Mouse (Mus musculus) urinary bladder, postnatal 0 days (tissue): ENCODE measurements around the gene Hist1h4a. TPM values are rescaled to one million over a fixed set of nuclear protein-coding genes. Genes with fewer than 3 reads are reported as not detected.

Experiments used
- microRNA-seq: library from miRNA; unstranded; fragments of <30 nt; microRNA quantifications from one replicate; pipeline ENCODE4, GENCODE M21; 2016
- polyA plus RNA-seq: library from polyadenylated mRNA; unstranded; fragments of >200 nt; fragmentation: Nextera tagmentation; extraction: Ambion mirVana; gene quantifications from 2 replicates; pipeline ENCODE4 v1.2.1, GENCODE M21; 2015

Hist1h4a gene
- 0.33 TPM in 1 of 2 replicates, not detected in the other for polyA plus RNA-seq

DNA sequence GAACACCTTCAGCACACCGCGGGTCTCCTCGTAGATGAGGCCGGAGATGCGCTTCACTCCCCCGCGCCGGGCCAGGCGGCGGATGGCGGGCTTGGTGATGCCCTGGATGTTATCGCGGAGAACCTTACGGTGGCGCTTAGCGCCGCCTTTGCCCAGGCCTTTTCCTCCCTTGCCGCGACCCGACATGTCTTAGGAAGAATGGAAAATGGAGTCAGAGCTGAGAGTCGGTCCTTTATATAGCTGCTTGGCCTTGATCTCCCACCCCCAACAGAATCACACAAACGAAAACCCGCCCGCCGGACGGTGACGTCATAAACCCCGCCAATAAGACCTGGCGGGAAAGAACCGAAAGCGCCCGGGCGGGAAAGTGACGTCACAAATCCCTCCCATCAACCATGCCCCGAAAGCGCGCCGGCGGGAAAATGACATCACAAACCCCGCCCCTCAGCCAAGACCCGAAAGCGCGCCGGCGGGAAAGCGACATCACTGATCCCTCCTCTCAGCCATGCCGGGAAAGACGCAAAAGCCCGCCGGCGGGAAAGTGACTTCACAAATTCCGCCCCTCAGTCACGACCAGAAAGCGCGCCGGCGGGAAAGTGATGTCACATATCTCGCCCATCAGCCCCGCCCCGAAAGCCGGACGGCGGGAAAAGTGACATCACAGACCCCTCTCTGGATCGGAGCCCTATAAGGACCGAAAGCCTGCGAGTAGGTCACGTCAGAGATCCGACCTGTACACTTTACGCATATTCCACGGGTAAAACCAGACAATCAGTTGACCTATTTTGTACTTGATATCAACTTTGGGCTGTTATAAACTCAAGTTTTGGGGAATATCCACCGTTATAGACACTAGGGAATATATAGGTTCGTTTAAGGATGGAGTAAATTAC is at the start of gene Hist1h4a:
Gene Hist1h4a, minus strand, starts transcription at position 259 of the 893 bp plus-strand sequence.

DNA sequence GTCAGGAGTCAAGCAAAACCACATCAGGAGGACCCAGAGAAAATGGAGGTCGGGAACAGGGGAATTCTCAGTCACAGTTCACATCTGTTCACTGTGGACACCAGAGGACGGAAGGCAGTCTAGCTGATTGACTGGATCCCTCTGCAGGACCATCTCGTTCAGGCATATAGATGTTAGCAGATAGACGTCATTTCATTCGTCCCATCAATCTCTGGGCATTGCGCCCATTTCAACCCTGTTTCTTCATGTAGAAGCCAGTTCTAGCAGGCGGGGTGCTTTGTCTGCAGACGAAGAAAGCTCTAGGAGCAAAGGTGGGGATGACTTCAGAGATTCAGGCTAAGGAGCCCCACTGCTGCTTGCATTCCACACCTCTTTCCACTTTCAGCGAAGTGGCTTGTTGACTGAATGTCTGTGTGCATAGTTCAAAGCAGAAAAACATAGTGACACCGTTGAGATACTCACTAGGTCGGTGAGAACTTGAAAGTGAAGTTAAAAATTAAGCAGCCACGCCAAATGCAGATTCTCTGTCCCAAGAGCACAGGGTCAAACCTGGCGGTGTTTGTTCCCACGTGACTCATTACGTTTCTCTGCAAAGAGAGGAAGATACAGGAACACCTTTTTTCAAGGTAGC is 45.5 kb upstream of the Hist1h4a start, which contains the start of gene Slc17a2:
Gene Slc17a2, plus strand, starts transcription at position 572 of the 631 bp plus-strand sequence.

DNA sequence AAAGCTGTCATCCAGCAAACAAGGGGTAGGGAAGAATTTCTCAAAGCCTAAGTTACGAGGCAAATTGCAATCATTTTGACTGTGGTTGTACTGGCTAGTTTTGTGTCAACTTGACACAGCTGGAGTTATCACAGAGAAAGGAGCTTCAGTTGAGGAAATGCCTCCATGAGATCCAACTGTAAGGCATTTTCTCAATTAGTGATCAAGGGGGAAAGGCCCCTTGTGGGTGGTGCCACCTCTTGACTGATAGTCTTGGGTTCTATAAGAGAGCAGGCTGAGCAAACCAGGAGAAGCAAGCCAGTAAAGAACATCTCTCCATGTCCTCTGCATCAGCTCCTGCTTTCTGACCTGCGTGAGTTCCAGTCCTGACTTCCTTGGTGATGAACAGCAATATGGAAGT is 8.6 kb upstream of the Hist1h4a start, which contains the start of gene Trim38:
Gene Trim38, plus strand, starts transcription at position 301 of the 400 bp plus-strand sequence.

DNA sequence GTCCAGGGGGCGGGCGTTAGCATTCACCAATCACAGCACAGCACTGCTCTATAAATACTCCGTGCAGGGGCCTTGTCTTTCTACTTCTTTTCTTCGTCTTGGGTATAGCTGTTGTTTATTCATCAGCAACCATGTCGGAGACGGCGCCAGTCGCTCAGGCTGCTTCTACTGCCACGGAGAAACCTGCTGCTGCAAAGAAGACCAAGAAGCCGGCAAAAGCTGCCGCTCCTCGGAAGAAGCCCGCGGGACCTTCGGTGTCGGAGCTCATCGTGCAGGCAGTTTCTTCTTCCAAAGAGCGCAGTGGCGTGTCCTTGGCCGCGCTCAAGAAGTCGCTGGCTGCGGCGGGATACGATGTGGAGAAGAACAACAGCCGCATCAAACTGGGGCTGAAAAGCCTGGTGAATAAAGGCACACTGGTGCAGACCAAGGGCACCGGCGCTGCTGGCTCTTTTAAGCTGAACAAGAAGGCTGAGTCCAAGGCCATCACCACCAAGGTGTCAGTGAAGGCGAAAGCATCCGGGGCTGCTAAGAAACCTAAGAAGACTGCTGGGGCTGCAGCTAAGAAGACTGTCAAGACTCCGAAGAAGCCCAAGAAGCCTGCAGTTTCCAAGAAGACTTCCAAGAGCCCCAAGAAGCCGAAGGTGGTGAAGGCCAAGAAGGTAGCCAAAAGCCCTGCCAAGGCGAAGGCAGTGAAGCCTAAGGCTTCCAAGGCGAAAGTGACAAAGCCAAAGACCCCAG is 2.7 kb upstream of the Hist1h4a start, which contains the start of gene Hist1h1a:
Gene Hist1h1a, plus strand, starts transcription at position 81 of the 738 bp plus-strand sequence.

DNA sequence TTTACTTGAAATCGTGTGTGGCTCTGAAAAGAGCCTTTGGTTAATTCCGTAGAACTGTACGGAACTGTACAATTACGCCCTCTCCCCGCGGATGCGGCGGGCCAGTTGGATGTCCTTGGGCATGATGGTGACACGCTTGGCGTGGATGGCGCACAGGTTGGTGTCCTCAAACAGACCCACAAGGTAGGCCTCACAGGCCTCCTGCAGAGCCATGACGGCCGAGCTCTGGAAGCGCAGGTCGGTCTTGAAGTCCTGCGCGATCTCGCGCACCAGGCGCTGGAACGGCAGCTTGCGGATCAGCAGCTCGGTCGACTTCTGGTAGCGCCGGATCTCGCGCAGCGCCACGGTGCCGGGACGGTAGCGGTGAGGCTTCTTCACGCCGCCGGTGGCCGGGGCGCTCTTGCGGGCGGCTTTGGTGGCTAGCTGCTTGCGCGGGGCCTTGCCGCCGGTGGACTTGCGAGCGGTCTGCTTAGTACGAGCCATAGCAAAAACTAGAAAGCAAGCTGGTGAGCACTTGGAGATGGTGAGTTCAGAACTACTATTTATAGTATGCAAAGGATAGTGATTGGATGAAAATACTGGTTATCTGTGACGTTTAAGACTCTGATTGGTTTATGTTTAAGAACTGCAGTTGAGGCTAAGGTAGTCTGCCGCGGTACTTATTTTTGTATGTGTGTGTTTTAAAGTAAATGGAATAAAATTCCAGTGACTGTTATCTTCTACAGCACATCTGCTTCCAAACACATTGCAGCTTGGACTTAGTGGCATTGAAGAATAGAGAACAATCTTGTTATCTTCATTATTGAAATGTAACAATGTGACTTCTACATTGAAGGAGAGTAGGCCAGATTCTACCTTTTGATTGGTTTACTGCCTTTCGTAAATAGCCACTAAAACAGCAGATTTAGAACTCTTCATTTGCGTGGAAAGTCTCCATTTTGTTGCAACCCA is 1.1 kb upstream of the Hist1h4a start, which contains the start of gene Hist1h3a:
Gene Hist1h3a, minus strand, starts transcription at position 516 of the 951 bp plus-strand sequence.

DNA sequence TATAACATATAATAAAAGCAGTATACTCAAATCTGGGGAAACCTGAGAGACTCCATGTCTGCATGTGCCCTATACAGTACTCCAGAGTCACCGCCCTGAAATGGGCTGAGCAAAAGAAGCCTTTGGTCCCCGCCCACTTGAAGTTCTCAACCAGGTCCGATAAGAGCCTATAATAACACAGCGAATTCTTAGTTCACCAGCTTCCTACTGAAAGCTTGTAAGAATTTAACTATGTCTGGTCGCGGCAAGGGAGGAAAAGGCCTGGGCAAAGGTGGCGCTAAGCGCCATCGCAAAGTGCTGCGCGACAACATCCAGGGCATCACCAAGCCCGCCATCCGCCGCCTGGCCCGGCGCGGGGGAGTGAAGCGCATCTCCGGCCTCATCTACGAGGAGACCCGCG is 4.2 kb downstream of the Hist1h4a start, which contains the start of gene Hist1h4b:
Gene Hist1h4b, plus strand, starts transcription at position 224 of the 400 bp plus-strand sequence.

DNA sequence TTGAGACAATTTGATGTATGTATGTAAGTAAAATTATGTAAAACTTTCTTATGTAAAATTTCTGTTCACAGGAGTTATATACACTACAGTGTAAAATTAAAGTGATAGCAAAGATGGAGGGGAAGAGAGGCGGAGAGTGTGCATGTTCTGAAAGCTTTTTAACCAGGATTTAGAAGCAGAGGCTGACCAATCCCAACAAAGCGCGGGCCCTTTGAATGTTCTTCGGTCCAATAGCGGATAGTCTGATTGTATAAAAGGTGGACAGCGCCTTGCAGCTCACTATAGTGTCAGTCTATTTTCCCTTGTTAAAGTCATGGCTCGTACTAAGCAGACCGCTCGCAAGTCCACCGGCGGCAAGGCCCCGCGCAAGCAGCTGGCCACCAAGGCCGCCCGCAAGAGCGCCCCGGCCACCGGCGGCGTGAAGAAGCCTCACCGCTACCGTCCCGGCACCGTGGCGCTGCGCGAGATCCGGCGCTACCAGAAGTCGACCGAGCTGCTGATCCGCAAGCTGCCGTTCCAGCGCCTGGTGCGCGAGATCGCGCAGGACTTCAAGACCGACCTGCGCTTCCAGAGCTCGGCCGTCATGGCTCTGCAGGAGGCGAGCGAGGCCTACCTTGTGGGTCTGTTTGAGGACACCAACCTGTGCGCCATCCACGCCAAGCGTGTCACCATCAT is 8.8 kb downstream of the Hist1h4a start, which contains the start of gene Hist1h3b:
Gene Hist1h3b, plus strand, starts transcription at position 201 of the 675 bp plus-strand sequence.

DNA sequence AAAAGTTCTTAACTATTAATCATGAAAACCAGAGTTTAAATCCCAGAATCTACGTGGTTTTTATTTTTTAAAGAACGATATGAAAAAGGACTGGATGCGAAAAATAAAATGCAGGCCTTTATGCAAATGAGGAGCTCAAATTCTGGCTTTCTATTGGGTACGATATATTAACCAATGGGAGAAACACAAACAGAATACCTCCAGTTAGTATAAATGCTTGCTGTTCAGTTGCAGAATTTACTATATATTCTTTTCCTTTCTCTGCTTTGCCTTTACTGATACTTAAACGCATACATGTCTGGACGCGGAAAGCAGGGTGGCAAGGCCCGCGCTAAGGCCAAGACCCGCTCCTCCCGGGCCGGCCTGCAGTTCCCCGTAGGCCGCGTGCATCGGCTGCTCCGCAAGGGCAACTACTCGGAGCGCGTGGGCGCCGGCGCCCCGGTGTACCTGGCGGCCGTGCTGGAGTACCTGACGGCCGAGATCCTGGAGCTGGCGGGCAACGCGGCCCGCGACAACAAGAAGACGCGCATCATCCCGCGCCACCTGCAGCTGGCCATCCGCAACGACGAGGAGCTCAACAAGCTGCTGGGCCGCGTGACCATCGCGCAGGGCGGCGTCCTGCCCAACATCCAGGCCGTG is 10.1 kb downstream of the Hist1h4a start, which contains the start of gene Hist1h2ab:
Gene Hist1h2ab, plus strand, starts transcription at position 288 of the 639 bp plus-strand sequence.

DNA sequence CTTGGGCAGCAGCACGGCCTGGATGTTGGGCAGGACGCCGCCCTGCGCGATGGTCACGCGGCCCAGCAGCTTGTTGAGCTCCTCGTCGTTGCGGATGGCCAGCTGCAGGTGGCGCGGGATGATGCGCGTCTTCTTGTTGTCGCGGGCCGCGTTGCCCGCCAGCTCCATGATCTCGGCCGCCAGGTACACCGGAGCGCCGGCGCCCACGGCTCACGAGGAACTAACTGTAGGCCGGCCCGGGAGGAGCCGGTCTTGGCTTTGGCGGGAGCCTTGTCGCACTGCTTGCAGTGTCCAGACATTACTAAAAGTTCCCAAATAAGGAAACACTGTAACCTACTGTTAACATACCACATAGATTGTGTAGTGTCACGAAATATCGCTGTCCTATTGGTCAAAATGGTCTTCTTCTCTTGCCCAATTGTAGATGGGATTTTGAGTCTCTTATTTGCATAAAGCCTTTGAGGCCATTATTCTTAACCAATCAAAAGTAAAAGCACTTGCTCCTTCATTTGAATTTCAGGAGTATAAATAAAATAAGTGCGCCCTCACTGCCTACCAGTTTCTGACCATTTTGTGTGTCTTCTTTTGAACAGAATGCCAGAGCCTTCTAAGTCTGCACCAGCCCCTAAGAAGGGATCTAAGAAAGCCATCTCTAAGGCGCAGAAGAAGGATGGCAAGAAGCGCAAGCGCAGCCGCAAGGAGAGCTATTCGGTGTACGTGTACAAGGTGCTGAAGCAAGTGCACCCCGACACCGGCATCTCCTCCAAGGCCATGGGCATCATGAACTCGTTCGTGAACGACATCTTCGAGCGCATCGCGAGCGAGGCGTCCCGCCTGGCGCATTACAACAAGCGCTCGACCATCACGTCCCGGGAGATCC is 14.6 kb downstream of the Hist1h4a start, which contains the start of gene Hist1h2bb:
Gene Hist1h2bb, plus strand, starts transcription at position 534 of the 880 bp plus-strand sequence.

DNA sequence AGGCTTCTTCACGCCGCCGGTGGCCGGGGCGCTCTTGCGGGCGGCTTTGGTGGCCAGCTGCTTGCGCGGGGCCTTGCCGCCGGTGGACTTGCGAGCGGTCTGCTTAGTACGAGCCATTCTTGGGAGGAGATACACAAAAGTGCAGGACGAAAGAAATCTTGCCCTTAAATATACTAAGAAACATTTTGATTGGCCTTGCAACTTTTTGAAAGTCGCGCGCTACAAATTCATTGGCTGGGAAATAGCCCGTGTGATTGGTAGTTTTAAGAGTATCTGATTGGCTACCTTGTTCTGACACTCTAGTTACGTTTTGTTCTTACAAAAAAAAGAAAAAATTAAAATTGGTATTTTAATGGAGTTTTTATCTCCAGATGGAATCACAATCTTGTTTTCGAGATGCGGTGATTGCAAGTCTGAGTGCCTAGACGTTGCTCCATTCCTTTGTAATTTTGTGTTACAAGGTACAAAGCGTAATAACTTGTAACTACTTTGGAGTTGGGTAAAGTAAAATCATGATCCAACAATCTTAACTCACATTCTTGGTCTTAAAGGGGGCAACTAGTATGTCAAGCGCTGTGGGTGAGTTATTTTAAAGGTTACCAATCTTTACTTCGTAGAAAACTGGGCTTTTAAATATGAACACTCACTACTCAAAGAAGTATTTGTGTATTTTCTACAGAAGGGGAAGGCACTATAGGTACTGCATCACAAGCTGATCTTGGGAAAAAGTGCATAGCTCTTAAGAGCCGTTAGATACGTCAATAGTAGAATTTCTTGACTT is 15.5 kb downstream of the Hist1h4a start, which contains the start of gene Hist1h3c:
Gene Hist1h3c, minus strand, starts transcription at position 222 of the 781 bp plus-strand sequence.

DNA sequence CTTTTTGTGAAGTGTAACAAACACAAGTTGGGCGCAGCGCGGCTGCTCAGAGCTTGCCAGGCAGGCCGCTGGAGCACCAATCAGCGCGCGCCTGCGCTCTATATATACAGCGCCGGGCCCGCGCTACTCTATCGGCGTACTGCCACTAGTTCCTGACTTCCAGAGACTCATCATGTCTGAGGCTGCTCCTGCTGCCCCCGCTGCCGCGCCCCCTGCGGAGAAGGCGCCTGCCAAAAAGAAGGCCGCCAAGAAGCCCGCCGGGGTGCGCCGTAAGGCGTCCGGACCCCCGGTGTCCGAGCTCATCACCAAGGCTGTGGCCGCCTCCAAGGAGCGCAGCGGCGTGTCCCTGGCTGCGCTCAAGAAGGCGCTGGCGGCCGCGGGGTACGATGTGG is 22.4 kb downstream of the Hist1h4a start, which contains the start of gene Hist1h1c:
Gene Hist1h1c, plus strand, starts transcription at position 132 of the 392 bp plus-strand sequence.

Small RNA genes within 50 kb of the gene (microRNA-seq; reads per million reads assigned to microRNA genes)
- gene Gm44314 (not detected), gene Gm44484 (not detected)

Other genes with a start within 250 kb of the Hist1h4a start
- 24.9 and 35.3 TPM in 2 replicates for gene Hist1h4h, start 230.2 kb downstream of the Hist1h4a start, polyA plus RNA-seq
- 1.5 and 3.4 TPM in 2 replicates for gene Hist1h2af, start 227.3 kb downstream of the Hist1h4a start, polyA plus RNA-seq
- 1.7 and 2.1 TPM in 2 replicates for gene Hist1h3g, start 225.8 kb downstream of the Hist1h4a start, polyA plus RNA-seq
- 0.54 and 0.58 TPM in 2 replicates for gene Hist1h2bh, start 217.8 kb downstream of the Hist1h4a start, polyA plus RNA-seq
- 0.28 and 0.43 TPM in 2 replicates for gene Hist1h3f, start 217.2 kb downstream of the Hist1h4a start, polyA plus RNA-seq
- not detected in 2 replicates for gene Hist1h4f, start 209.6 kb downstream of the Hist1h4a start, polyA plus RNA-seq
- gene Hist1h1d, start 208.0 kb downstream of the Hist1h4a start, polyA plus RNA-seq, result 0.58 and 0.60 TPM in 2 replicates
- gene Hist1h3e, start 198.9 kb downstream of the Hist1h4a start, polyA plus RNA-seq, result 1.8 and 2.0 TPM in 2 replicates
- 14.0 and 18.1 TPM in 2 replicates for gene Hist1h2ae, start 190.0 kb downstream of the Hist1h4a start, polyA plus RNA-seq
- 10.7 and 21.8 TPM in 2 replicates for gene Hist1h2bg, start 189.8 kb downstream of the Hist1h4a start, polyA plus RNA-seq
- gene Hist1h2bf, start 187.0 kb downstream of the Hist1h4a start, polyA plus RNA-seq, result 1.5 and 2.6 TPM in 2 replicates
- 1.7 and 1.9 TPM in 2 replicates for gene Hist1h2ad, start 186.8 kb downstream of the Hist1h4a start, polyA plus RNA-seq
- gene Hist1h3d, start 185.5 kb downstream of the Hist1h4a start, polyA plus RNA-seq, result 2.9 and 3.4 TPM in 2 replicates
- 24.3 and 29.2 TPM in 2 replicates for gene Hist1h4d, start 179.6 kb downstream of the Hist1h4a start, polyA plus RNA-seq
- gene Hist1h2be, start 140.1 kb downstream of the Hist1h4a start, polyA plus RNA-seq, result 1.1 and 1.4 TPM in 2 replicates
- gene Hist1h1e, start 138.7 kb downstream of the Hist1h4a start, polyA plus RNA-seq, result 5.4 and 5.8 TPM in 2 replicates
- 1.00 and 1.2 TPM in 2 replicates for gene Hist1h2ac, start 77.3 kb downstream of the Hist1h4a start, polyA plus RNA-seq
- 161 and 192 TPM in 2 replicates for gene Hist1h2bc, start 77.0 kb downstream of the Hist1h4a start, polyA plus RNA-seq
- gene Hist1h1t, start 65.4 kb downstream of the Hist1h4a start, polyA plus RNA-seq, result not detected in 2 replicates
- 1.8 TPM in 2 replicates for gene Hist1h4c, start 62.8 kb downstream of the Hist1h4a start, polyA plus RNA-seq
- gene Hfe, start 50.4 kb downstream of the Hist1h4a start, polyA plus RNA-seq, result 8.0 and 9.7 TPM in 2 replicates
- gene Hist1h1c, start 22.4 kb downstream of the Hist1h4a start, polyA plus RNA-seq, result 125 and 175 TPM in 2 replicates
- 0.41 and 0.98 TPM in 2 replicates for gene Hist1h3c, start 15.6 kb downstream of the Hist1h4a start, polyA plus RNA-seq
- 0.82 and 1.2 TPM in 2 replicates for gene Hist1h2bb, start 14.5 kb downstream of the Hist1h4a start, polyA plus RNA-seq
- gene Hist1h2ab, start 10.1 kb downstream of the Hist1h4a start, polyA plus RNA-seq, result 3.7 and 8.0 TPM in 2 replicates
- gene Hist1h3b, start 9.0 kb downstream of the Hist1h4a start, polyA plus RNA-seq, result 2.0 and 2.8 TPM in 2 replicates
- gene Hist1h4b, start 4.2 kb downstream of the Hist1h4a start, polyA plus RNA-seq, result 1.3 TPM in 1 of 2 replicates, not detected in the other
- 1.9 and 2.7 TPM in 2 replicates for gene Hist1h3a, start 1.2 kb upstream of the Hist1h4a start, polyA plus RNA-seq
- 0.59 and 0.82 TPM in 2 replicates for gene Hist1h1a, start 2.4 kb upstream of the Hist1h4a start, polyA plus RNA-seq
- gene Trim38, start 8.7 kb upstream of the Hist1h4a start, polyA plus RNA-seq, result 0.19 and 0.30 TPM in 2 replicates
- 0.06 TPM in 1 of 2 replicates, not detected in the other for gene Slc17a2, start 45.8 kb upstream of the Hist1h4a start, polyA plus RNA-seq
- gene Slc17a3, start 78.2 kb upstream of the Hist1h4a start, polyA plus RNA-seq, result not detected in 2 replicates
- gene Slc17a1, start 106.5 kb upstream of the Hist1h4a start, polyA plus RNA-seq, result not detected in 2 replicates
- not detected in 2 replicates for gene Slc17a4, start 153.8 kb upstream of the Hist1h4a start, polyA plus RNA-seq
- gene Hist1h2ba, start 172.9 kb upstream of the Hist1h4a start, polyA plus RNA-seq, result not detected in 2 replicates
- not detected in 2 replicates for gene Hist1h2aa, start 173.2 kb upstream of the Hist1h4a start, polyA plus RNA-seq
- gene Scgn, start 230.0 kb upstream of the Hist1h4a start, polyA plus RNA-seq, result not detected in 2 replicates